8 mouse cellular contexts compared by ENCODE assay signal in genomic region chr4:133753375-133754190, GRCm38 (mm10). TPM values are rescaled to one million over a fixed set of nuclear protein-coding genes. Genes with fewer than 3 reads are reported as not detected.
DNase-seq lines count a peak whose midpoint lies in the region; ATAC-seq and TF ChIP-seq lines count a peak whose summit lies in the region.

No protein-coding gene starts in this region.

- 1% methylated on average over 43 of the region's 99 CpGs for WGBS in hindbrain, embryonic 16.5 days
- 1% methylated on average over 32 of the region's 99 CpGs for WGBS in midbrain, embryonic 12.5 days
- WGBS in spleen, adult 2 months = 1% methylated on average over 28 of the region's 99 CpGs

- H3K36me3 ChIP-seq in hindbrain, embryonic 16.5 days (ENCODE audit: control insufficient read depth, insufficient read depth, low read length) = no peaks in the 10 kb centered on the region
- H3K36me3 ChIP-seq in midbrain, embryonic 12.5 days = peaks cover 8% of the 10 kb centered on the region; the same call in 1 of the 2 replicates
- H3K36me3 ChIP-seq in spleen, adult 2 months (ENCODE audit: control insufficient read depth, insufficient read depth, low read length) = no peaks in the 10 kb centered on the region; the same call in 1 of the 2 replicates

- H3K4me1 ChIP-seq in hindbrain, embryonic 16.5 days (ENCODE audit: control insufficient read depth, insufficient read depth, low read depth, low read length) = peaks cover 39% of the 10 kb centered on the region
- H3K4me1 ChIP-seq in midbrain, embryonic 12.5 days = peaks cover 41% of the 10 kb centered on the region
- peaks cover 23% of the 10 kb centered on the region for H3K4me1 ChIP-seq in spleen, adult 2 months (ENCODE audit: control insufficient read depth, insufficient read depth, insufficient read length)

- peak overlapping the region; percentile 99 for H3K4me2 ChIP-seq in hindbrain, embryonic 16.5 days (ENCODE audit: low read length)
- peak overlapping the region; percentile 96 for H3K4me2 ChIP-seq in midbrain, embryonic 12.5 days (replicated peaks)

- H3K9me3 ChIP-seq in hindbrain, embryonic 16.5 days (ENCODE audit: control insufficient read depth, low read length) = no peaks in the 10 kb centered on the region
- no peaks in the 10 kb centered on the region for H3K9me3 ChIP-seq in midbrain, embryonic 12.5 days

- no peak for TF ChIP-seq CTCF in spleen, adult 2 months (IDR thresholded peaks at IDR 0.05; ENCODE audit: extremely low read depth, insufficient read depth, insufficient read length, insufficient replicate concordance)

- peak; percentile 44; the same call in 1 of the 2 replicates for TF ChIP-seq POLR2A in spleen, adult 2 months (IDR thresholded peaks at IDR 0.05; ENCODE audit: low read depth, low read length)

- H3K4me3 ChIP-seq in hindbrain, embryonic 16.5 days (ENCODE audit: low read length) = peak overlapping the region; percentile 90
- H3K4me3 ChIP-seq in midbrain, embryonic 12.5 days = peak overlapping the region; percentile 100
- H3K4me3 ChIP-seq in spleen, adult 2 months (ENCODE audit: extremely low read depth, insufficient read depth, insufficient read length) = peak overlapping the region; percentile 93

- peak; percentile 78 for DNase-seq in R1 (ENCODE audit: low read depth, low spot score)
- peak; percentile 74 for DNase-seq in cerebellum, adult 9-10 months
- DNase-seq in gastrocnemius, adult 18-20 months (ENCODE audit: low spot score) = peak; percentile 64
- peak; percentile 63 to 71 for DNase-seq in left cerebral cortex, postnatal 25 days (ENCODE audit: low spot score in 2 of 2)
- peak in 1 of 2 experiments; percentile 47 for DNase-seq in spleen, adult 2 months (ENCODE audit: low read depth in 1 of 2, low spot score in 2 of 2)

- peak overlapping the region; percentile 100 for H3K27ac ChIP-seq in hindbrain, embryonic 16.5 days (ENCODE audit: low read depth, low read length)
- H3K27ac ChIP-seq in midbrain, embryonic 12.5 days (replicated peaks) = peak overlapping the region; percentile 100
- H3K27ac ChIP-seq in spleen, adult 2 months (ENCODE audit: insufficient read depth, low read length) = peak overlapping the region; percentile 100

- intact Hi-C loops in left cerebral cortex, postnatal 25 days (cut with DNase I) = loop anchor here (1.0 kb wide), 1 partner anchor 60 kb away; no protein-coding TSS in a partner anchor

- H3K9ac ChIP-seq in hindbrain, embryonic 16.5 days (ENCODE audit: low read depth, low read length) = peak overlapping the region; percentile 99
- peak overlapping the region; percentile 100 for H3K9ac ChIP-seq in midbrain, embryonic 12.5 days (replicated peaks)

- ATAC-seq in hindbrain, embryonic 16.5 days = peak; percentile 32
- peak; percentile 61 for ATAC-seq in midbrain, embryonic 12.5 days (ENCODE audit: low FRiP score, low read depth)
- no peak for ATAC-seq in inflammation-experienced regulatory T-cells, adult 6 months

- no peaks in the 10 kb centered on the region for H3K27me3 ChIP-seq in hindbrain, embryonic 16.5 days (replicated peaks; ENCODE audit: control insufficient read depth, insufficient read depth, low read length)
- no peaks in the 10 kb centered on the region for H3K27me3 ChIP-seq in midbrain, embryonic 12.5 days
- no peaks in the 10 kb centered on the region for H3K27me3 ChIP-seq in spleen, adult 2 months (ENCODE audit: control insufficient read depth, insufficient read depth, low read length)

RNA-seq across cellular contexts. Expression of gene Arid1a, which starts 3.0 kb away (rescaled TPM):
- 10 to 100 TPM; 22.4 to 26.6 TPM for total RNA-seq in gastrocnemius, adult 18-20 months (2021)
- polyA plus RNA-seq in hindbrain, embryonic 16.5 days (2015; fragmentation: Nextera tagmentation; extraction: Ambion mirVana) = 24.2 and 25.2 TPM in 2 replicates
- total RNA-seq in left cerebral cortex, postnatal 25 days (2021) = 10 to 100 TPM; 81.0 to 88.3 TPM
- polyA plus RNA-seq in midbrain, embryonic 12.5 days (2016; fragmentation: Nextera tagmentation; extraction: Ambion mirVana) = 47.7 and 48.5 TPM in 2 replicates
- polyA plus RNA-seq in spleen, adult 2 months (2012; rRNA removed) = 142 and 150 TPM in 2 replicates
- polyA plus RNA-seq in inflammation-experienced regulatory T-cells, adult 6 months (2017; shearing (Covaris generic)) = 10 to 100 TPM; 56.9 to 94.8 (median 76.7) TPM
